Mouse (Mus musculus) left cerebral cortex, postnatal 4 days (tissue): ENCODE data around the gene Cela1. TPM values are rescaled to one million over a fixed set of nuclear protein-coding genes. Genes with fewer than 3 reads are reported as not detected.

ENCODE experiments used
- DNase-seq: peaks from one replicate; pipeline ENCODE4 v3.0.0-alpha.2; 2022
- intact Hi-C: fragments of 180-260 bp; cut with DNase I; formaldehyde crosslinking; loops from one replicate; pipeline ENCODE4 v1.15.1; 2025
- microRNA-seq: library from miRNA; unstranded; fragments of <30 nt; microRNA quantifications from one replicate; pipeline ENCODE4 v1.2.0, GENCODE M21; 2022
- total RNA-seq, 2 experiments: library from RNA; stranded (reverse); gene quantifications; 2 replicates each; pipeline ENCODE4 v1.2.3; 2021

Gene Cela1
- total RNA-seq, 2 experiments from 2014 or later: 0.74 to 1.2 TPM

DNA sequence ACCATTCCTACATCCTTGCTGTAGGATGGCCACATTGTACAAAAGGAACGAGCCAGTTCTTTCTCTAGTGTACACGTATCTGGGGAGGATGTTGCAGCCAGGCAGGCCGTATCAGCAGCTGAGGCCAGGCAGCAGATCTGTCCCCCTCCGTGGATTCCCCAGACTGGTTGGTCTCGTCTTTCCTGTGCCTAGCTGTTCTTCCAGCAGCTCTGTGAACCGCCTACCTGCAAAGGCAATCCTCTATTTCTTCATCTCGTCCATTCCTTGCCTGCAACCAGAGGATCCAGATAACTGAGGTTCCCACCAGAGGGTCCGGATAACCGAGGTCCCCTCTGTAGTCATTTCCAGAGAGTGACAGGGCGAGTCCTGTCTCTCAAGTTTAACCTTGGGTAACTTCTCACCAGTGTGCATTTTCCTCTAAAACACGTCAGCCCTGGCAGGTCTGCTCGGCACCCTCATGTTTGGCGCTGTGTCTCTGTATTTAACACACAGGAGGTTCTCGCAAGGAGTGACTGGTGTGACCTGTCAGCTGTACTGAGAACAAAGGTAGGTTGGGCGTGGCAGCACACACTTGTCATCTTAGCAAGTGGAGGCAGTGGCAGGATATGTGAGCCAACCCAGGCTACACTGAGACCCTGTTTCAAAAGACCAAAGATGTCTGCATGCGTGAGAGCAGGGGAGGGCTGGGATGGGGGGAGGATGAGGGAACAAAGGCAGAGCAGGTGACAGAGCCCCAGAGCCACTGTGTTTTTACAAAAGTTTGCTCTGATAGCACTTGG is 47.6 kb downstream of the Cela1 start:
- no peak for DNase-seq
- intact Hi-C loops: no loop called here

DNA sequence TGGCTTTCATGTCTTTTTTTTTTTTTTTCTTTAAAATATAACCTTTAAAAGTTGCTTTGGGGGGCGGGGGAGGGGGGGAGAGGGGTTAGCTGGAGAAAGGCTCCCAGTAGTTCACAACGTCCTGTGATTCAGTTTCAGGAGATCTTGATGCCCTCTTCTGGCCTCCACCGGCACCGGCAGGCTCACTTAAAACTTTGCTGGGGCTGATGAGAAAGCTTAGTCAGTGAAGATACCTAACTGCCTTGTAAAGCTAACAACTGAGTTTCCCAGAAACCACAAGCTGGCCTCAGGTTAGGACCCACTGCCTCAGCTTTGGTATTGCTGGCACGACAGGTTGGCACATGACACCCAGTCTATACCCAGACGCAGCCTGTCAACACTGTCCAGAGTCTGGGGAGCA is 50.1 kb downstream of the Cela1 start:
- DNase-seq: no peak
- intact Hi-C loops: no loop called here

DNA sequence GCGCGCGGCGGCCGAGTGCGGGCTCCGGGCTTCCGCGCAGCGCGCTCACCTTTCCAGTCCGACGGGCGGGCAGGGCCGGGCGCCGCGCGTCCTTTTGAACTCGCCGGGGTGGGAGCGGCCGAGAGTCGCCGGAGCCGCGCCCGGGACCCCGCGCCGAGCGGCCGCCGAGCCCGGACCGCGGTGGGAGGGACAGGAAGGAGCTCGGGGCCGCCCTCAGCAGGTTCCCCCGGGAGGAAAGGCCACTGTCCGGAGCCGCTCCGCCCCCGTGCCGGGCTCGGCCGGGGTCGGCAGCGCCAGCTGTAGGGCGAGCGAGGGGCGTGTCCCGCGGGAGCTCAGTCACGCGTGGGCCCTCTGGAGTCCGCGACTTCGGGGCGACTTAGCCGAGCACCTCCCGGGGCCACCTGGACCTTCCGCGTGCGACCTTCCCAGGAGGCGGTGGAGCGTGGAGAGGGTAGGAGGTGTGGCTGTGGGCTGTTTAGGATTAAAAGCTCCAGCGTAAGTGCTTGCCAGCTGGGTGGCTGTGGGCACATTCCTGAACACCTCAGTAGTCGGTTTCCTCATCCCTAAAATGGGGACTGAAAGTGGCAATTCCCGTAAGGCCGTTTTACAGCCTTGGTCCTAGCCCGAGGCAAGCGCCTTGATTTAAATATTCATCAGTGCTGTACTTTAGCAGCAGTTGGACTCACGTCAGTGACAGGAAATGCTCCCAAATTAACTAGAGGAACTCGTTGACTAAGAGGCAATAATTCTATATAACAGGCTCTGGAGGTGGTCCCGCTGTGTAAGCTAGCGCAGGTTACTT is 50.8 kb downstream of the Cela1 start, which contains the start of gene Smagp:
Smagp (minus strand) TSS at position 241 of the 802 bp plus-strand sequence.
- intact Hi-C loops: no loop called here
- DNase-seq: no peak

DNA sequence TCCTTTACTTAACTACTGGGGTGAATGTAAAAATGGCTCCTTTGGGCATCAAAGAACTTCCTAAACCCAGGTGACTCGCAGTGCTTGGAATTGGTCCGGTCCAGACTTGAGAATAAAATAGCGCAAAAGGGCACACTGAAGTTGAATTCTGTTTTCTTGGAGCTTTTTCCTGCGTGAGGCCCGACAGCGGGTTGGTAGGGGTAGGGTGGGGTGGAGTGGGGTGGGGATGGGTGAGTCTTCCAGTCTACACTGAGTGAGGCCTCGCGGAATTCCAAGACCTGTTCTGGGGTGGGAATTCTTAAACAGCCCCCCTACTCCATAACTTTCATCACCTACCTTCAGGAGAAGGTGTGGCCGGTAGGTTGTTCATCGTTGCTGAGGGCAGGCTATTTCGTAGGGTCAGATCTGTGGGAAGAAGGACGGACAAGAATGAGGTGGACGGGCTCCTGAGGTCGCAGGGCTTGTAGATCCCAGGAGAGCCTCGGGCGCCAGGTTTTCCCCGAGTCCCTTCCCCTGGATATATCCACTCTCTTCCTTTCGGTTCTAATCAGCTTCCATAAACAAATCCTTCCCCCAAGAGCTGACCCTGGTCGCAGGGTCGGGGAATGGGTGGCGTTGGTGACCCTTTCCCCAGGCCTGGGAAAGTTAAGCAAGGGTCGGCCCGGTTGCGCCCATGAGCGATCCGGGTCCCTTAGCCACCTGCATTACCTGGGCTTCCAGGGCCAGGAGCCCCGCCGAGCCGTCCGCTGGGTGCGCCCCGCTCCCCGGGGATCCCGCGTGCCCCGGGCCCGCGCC is 51.7 kb downstream of the Cela1 start:
- intact Hi-C loops: no loop called here

DNA sequence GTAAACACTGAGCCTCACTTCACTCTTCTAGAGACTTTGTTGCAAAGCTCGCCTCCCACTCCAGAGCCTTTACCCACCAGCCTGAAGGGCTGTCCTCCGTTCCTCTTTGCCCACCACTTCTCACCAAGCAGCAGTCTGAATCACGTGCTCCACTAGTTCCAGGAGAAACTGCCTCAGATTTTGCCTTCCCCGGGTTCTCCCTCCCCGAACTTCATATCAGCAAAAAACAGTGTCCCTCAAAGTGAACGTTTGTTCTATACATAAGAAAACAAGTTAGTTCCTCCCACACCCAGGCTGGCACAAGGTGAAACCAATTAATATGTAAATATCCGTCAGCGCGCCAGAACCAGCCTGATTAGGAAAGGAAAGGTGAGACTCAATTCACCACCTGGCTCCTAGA is 52.5 kb downstream of the Cela1 start:
- intact Hi-C loops: no loop called here
- no peak for DNase-seq

More for the DNA sequence above, 51.7 kb downstream of the Cela1 start:
- no peak for DNase-seq

DNA sequence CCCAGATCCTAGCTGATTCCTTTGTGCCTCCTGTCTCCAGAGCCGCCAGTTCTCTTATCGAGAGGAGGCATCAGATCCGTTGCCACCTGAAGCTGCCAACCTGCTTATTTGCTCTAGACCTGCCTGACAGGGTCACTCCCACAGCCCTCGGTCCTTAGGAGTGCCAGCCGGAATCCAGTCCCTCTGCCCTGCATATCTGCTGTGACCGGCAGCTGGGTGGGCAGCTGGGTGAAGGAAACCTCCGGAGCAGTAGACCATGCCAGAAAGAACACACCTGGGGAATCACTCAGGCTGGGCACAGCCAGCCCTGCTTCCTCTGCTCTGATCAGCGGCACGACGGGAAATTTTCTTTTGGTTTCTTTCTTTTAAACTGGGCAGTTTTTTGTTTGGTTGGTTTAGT is 54.4 kb downstream of the Cela1 start:
- no peak for DNase-seq

DNA sequence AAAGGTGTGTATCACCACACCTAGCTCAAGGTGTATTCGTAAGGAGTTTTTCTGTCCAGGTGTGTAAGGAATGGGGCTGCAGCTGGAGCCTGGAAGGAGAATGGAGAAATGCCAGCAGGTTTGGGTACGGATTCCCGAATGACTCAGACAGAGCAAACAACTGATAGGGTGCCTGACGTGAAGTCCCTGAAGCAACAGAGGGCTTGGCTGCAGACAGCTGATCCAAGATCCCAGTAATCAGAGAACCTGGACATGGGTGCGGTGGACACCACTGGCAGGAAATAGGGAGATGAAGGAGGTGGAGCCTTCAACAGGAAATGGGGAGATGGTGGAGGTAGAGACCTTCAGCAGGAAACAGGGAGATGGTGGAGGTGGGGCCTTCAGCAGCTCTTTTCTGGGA is 55.4 kb downstream of the Cela1 start:
- intact Hi-C loops: no loop called here
- DNase-seq: no peak

More for the DNA sequence above, 54.4 kb downstream of the Cela1 start:
- intact Hi-C loops: no loop called here

DNA sequence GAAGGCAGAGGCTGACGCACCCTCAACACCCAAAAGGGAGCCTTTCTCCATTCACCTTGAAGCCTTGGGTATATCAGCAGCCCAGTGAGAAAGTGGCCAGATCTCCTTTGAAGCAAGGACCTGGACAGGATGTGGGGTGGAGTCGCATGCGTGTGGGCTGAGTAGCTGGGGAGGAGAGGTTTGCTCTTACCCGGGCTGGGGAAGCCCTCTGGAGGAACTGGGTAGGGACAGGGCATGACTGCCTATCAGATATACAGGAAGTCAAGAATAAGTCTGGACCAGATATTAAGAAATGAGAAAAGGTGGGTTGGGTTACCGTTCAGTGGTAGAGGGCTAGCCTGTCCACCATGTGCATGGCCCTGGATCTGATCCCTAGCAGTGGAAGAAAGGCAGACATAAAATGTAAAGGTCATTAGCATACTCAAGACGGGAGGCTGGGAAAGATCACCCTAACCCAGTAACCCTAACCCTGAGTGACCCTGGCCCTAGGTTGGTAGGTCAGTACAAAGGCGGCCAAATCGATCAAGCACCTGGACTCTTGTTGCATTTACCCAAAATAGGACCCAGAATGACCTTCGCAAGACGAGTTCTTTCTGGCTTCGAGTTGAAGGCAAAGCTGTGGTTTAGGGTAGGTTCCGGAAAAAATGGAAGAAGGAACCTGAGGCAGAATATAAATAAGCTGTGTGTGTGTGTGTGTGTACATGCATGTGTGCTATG is 56.1 kb downstream of the Cela1 start:
- no peak for DNase-seq
- intact Hi-C loops: no loop called here

DNA sequence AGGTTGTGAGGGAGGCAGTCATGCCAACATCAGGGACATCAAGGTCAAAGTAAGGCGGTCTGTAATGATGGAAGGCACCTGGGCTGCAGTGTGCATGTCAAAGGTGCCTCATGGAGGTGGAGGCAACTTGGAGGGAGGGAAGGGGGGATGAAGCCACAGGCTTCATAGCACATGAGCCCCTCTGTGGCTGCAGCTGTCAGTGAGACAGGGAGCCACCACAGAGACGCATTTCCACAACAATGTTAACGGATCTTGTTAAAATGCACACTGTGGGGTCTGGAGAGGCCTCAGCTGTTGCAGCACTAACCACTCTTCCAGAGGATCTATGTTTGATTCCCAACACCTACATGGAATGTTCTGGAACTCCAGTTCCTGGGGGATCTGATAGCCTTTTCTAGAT is 57.6 kb downstream of the Cela1 start:
- no peak for DNase-seq
- intact Hi-C loops: no loop called here

DNA sequence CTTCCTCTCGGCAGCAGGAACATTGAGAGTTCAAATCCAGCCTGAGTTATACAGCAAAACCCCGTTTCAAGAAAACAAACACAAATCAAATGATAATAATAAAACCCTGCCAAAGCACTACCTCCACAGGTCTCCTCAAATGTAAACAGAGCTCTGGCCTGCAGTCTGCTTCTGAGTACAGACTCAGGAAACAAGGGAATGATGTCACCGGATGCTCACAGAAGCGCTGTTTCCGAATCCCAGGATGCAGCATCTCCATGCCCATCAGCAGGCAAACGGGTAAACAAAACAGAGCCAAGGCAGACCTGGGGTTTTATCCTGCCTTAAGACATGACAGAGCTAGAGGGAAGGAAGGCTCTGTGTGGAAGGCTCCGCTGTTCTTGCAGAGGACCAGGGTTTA is 58.9 kb downstream of the Cela1 start:
- intact Hi-C loops: no loop called here
- DNase-seq: no peak

DNA sequence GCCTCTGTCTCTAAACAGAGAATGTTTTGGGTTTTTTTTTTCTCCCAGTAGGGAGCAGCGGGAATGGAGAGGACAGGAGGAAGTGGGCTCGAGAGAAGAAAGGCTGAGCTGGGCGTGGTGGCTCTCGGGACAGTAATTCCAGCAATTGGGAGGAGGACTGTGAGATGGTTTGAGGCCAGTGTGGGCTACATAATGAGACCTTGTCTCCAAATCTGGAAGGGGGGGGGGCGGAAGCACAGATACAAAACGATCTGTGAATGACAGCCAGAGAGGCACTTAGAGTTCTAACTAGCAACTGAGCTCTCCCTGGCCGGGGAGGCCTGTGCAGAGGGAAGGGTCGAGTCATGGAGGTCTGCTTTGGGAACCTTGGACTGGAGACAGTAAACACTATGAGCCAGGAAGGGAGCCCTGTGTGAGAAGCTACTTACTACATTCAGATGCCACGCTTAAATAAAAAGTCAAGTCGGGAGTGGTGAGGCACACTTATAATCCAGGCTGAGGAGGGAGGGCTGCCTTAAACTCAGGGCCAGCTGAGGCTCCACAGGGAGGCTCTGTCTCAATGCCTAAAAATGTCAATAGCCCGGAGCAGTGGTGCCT is 59.8 kb downstream of the Cela1 start:
- DNase-seq: no peak
- intact Hi-C loops: no loop called here

DNA sequence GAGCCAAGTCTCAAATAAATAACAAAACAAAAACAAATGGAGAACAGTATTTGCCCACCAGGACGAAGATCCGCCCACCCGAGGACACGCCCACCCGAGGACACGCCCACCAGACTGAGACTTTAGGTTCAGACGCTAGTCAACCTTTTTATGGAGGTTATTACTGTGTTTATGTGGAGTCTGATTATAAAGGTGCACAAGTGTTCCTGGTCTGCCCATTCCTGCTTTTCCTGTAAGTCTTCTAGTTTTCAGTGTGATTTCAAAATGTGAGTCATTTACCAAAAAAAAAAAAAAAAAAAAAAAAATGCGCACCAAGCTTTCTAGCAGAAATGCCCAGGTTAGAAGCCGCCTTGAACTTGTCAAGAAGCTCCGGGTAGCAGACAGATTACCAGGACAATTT is 60.4 kb downstream of the Cela1 start:
- DNase-seq: no peak
- intact Hi-C loops: no loop called here

DNA sequence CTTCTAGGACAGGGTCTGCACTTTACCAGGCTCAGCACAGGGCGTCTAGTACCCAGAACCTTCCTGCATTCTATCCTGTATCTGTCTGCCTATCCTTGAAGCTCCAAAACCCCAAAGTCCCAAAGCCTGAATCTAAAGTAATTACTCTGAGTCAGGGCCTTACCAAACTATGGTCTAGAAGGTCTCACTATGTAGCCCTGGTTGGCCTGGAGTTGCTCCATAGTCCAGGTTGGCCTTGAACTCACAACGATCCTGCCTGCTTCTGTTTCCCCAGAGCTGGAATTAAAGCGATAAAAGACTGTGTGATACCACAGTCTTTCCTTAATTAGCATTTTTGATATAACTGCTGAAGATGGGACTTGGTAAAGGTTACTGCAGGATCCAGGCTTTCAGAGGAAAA is 63.3 kb downstream of the Cela1 start:
- no peak for DNase-seq
- intact Hi-C loops: no loop called here

Small RNAs within 50 kb of the gene (microRNA-seq; reads per million reads assigned to microRNA genes)
- gene Mir6961: not detected

Other genes with a start within 250 kb of the Cela1 start
- 10 to 100 TPM; 65.8 to 70.5 TPM for gene Letmd1, start 218.9 kb downstream of the Cela1 start, total RNA-seq
- gene Csrnp2, start 192.4 kb downstream of the Cela1 start, total RNA-seq: 10 to 100 TPM; 53.1 to 54.0 TPM
- gene Tfcp2, start 135.9 kb downstream of the Cela1 start, total RNA-seq: 10 to 100 TPM; 33.0 to 36.5 TPM
- gene Pou6f1, start 87.9 kb downstream of the Cela1 start, total RNA-seq: 100 to 1,000 TPM; 123 to 125 TPM
- gene Dazap2, start 72.6 kb downstream of the Cela1 start, total RNA-seq: 10 to 100 TPM; 67.6 to 71.0 TPM
- 1 to 10 TPM; 2.4 to 3.2 TPM for gene Smagp, start 51.0 kb downstream of the Cela1 start, total RNA-seq
- 1 to 10 TPM; 1.8 to 2.4 TPM for gene Bin2, start 18.4 kb downstream of the Cela1 start, total RNA-seq
- under 1 TPM; 0.34 to 0.40 TPM for gene Galnt6, start 41.5 kb upstream of the Cela1 start, total RNA-seq
- 10 to 100 TPM; 70.6 to 78.6 TPM for gene Slc4a8, start 73.8 kb upstream of the Cela1 start, total RNA-seq
- 100 to 1,000 TPM; 106 to 113 TPM for gene Scn8a, start 181.9 kb upstream of the Cela1 start, total RNA-seq